Mouse (Mus musculus) embryonic facial prominence, embryonic 15.5 days (tissue): ENCODE measurements around the gene Cyb561d2. TPM values are rescaled to one million over a fixed set of nuclear protein-coding genes. Genes with fewer than 3 reads are reported as not detected.

Source experiments
- ATAC-seq: fragments of 200-750 bp; cut with Nextera tagmentation; 2 replicates; pipeline ENCODE4 v1.8.0; 2017; ENCODE audit warnings: low read depth, moderate TSS enrichment; ENCODE audit not compliant: insufficient number of reproducible peaks, low FRiP score, low TSS enrichment
- H3K27ac ChIP-seq: fragments of 300-500 bp; sonication (generic); replicated peaks from 2 replicates; pipeline ENCODE4 v1.5.1; 2015; ENCODE audit warnings: mild to moderate bottlenecking, inconsistent platforms
- H3K27me3 ChIP-seq: fragments of 300-500 bp; sonication (generic); 2 replicates; pipeline ENCODE4 v1.6.1; 2015; ENCODE audit warnings: inconsistent platforms
- H3K36me3 ChIP-seq: fragments of 300-500 bp; sonication (generic); 2 replicates; pipeline ENCODE4 v1.6.1; 2015; ENCODE audit warnings: mild to moderate bottlenecking, inconsistent platforms
- H3K4me1 ChIP-seq: fragments of 300-500 bp; sonication (generic); 2 replicates; pipeline ENCODE4 v1.6.1; 2015; ENCODE audit warnings: inconsistent platforms
- H3K4me2 ChIP-seq: fragments of 300-500 bp; sonication (generic); replicated peaks from 2 replicates; pipeline ENCODE4 v1.6.1; 2015; ENCODE audit warnings: mild to moderate bottlenecking, inconsistent platforms
- H3K4me3 ChIP-seq: fragments of 300-500 bp; sonication (generic); replicated peaks from 2 replicates; pipeline ENCODE4 v1.5.1; 2015; ENCODE audit warnings: mild to moderate bottlenecking, inconsistent platforms
- H3K9ac ChIP-seq: fragments of 300-500 bp; sonication (generic); 2 replicates; pipeline ENCODE4 v1.6.1; 2015; ENCODE audit warnings: inconsistent platforms
- H3K9me3 ChIP-seq: fragments of 300-500 bp; sonication (generic); replicated peaks from 2 replicates; pipeline ENCODE4 v1.6.1; 2016; ENCODE audit warnings: inconsistent platforms
- WGBS: fragments of 180-500 bp; shearing (Covaris S2); methylation state at CpG from one replicate; pipeline ENCODE4 v1.1.7; 2015; 5-methylcytosine and 5-hydroxymethylcytosine counted together
- polyA plus RNA-seq: library from polyadenylated mRNA; unstranded; fragments of >200 nt; fragmentation: Nextera tagmentation; extraction: Ambion mirVana; gene quantifications from 2 replicates; pipeline ENCODE4 v1.2.1, GENCODE M21; 2015

Gene Cyb561d2
- polyA plus RNA-seq: 26.4 and 26.8 TPM in 2 replicates

DNA sequence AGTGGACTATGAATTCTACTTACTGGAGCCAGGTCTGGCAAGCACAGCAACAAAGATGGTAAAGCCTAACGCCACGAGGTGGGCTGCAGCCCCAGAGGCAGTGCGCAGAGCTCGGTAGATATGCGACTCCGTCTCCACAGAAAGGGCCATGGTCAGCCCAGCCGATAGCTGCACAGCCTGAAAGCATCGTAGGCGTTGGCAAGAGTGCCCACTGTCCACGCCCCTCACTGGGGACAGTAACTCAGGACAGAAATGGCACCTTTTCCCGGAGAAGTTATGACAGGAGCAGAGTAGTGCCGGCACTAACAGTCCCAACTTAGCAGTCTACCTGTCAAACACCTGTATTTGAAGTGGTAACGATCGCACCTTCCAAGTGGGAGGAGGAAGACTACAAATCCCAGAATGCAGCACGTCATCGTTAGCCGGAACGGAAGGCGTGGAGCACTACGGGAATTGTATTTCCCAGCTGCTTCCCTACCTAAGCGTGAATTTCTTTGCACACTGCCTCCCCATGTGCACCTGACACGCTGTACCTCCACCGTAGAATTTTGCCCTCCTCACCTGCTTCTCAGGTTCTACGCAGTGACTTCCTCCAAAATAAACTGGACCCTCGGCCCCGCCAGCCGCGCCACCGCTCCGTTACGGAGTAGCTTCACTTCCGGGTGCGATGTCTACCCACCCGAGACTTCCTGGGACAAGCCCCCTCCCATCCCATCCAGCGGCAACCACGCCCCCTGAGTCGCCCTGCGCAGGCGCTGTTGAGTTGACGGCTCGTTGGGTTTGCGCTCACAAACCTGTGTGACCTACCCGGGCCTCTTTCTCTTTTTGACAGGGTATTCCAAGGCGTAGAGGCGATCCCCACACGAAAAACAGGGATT is at the start of gene Cyb561d2, which contains the start of gene Nprl2:
Cyb561d2 (minus strand) TSS at position 720 of the 878 bp plus-strand sequence.
Nprl2 (plus strand) TSS at position 753 of the 878 bp plus-strand sequence.
- ATAC-seq: peak; percentile 85

DNA sequence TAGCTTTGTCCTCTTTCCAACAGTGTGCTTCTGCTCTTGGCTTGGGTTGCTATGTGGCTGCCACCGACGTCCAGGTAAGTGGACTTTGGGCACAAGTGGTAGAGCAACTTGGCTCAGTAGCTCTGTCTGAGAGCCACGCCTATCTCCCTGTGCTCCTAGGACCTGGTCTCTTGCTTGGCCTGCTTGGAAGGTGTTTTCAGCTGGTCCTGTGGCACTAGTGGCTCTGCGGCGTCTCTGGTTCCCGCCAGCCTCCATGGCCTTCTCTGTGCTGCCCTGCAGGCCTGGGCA is 48.7 kb upstream of the Cyb561d2 start:
- Histone ChIP-seq H3K27ac (no peak overlapping the region), H3K27me3 (no peaks in the 10 kb centered on the region), H3K4me3 (no peak overlapping the region), H3K4me2 (no peak overlapping the region), H3K9ac (no peak overlapping the region), H3K4me1 (peaks cover 16% of the 10 kb centered on the region), H3K9me3 (no peaks in the 10 kb centered on the region), H3K36me3 (peaks cover 55% of the 10 kb centered on the region)
- WGBS: 95% methylated on average over 6 of the region's 6 CpGs
- no peak for ATAC-seq

More for the DNA sequence above, at the start of gene Cyb561d2, which contains the start of gene Nprl2:
- peak within 1 kb of the TSS; percentile 81 for H3K4me3 ChIP-seq
- no peaks in the 10 kb centered on the region for H3K27me3 ChIP-seq
- H3K9me3 ChIP-seq: no peaks in the 10 kb centered on the region
- peaks cover 56% of the 10 kb centered on the region for H3K36me3 ChIP-seq
- peak within 1 kb of the TSS; percentile 59 for H3K9ac ChIP-seq
- WGBS: under 1% methylated on average over 46 of the region's 46 CpGs
- H3K27ac ChIP-seq: peak within 1 kb of the TSS; percentile 75
- H3K4me2 ChIP-seq: peak within 1 kb of the TSS; percentile 91
- peaks cover 37% of the 10 kb centered on the region for H3K4me1 ChIP-seq

DNA sequence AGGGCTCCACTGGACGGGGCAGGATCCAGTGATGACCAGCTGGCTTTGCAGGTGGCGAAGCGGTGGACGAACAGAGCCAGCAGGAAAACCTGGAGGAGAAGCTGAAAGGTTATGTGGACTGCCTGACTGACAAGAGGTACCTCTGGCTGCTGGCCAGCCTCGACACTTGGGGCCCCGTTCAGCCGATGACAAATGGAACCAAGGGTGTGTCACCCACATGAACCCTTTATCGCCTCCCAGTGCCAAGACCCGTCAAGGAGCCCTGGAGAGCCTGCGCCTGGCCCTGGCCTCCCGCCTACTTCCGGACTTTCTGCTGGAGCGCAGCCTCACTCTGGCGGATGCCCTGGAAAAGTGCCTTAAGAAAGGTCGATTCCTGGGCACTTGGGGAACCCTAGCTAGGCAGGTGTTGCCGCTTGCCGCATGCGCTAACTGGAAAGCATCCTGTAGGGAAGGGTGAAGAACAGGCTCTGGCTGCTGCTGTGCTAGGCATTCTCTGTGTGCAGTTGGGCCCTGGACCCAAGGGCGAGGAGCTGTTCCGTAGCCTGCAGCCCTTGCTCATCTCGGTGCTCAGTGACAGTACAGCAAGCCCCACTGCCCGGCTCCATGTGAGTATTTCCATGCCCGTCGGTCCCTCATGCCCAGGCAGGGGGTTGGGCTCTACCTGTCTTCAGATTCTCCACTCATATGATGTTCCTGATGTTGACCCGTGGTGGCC is 48.2 kb upstream of the Cyb561d2 start:
- WGBS: 87% methylated on average over 25 of the region's 25 CpGs
- Histone ChIP-seq H3K9me3 (no peaks in the 10 kb centered on the region), H3K9ac (no peak overlapping the region), H3K36me3 (peaks cover 55% of the 10 kb centered on the region), H3K4me3 (no peak overlapping the region), H3K4me2 (no peak overlapping the region), H3K27ac (no peak overlapping the region), H3K4me1 (peaks cover 16% of the 10 kb centered on the region), H3K27me3 (no peaks in the 10 kb centered on the region)
- no peak for ATAC-seq

GRCm38 (mm10) chr9:107587833-107588639 is 46.0 kb upstream of the Cyb561d2 start:
- Histone ChIP-seq H3K9me3 (no peaks in the 10 kb centered on the region), H3K36me3 (peaks cover 47% of the 10 kb centered on the region), H3K27ac (peak overlapping the region; percentile 48; the same call in 1 of the 2 replicates), H3K9ac (peak overlapping the region; percentile 44), H3K4me2 (peak overlapping the region; percentile 85), H3K4me3 (peak overlapping the region; percentile 74), H3K27me3 (no peaks in the 10 kb centered on the region), H3K4me1 (peaks cover 16% of the 10 kb centered on the region)
- no peak for ATAC-seq
- 3% methylated on average over 33 of the region's 33 CpGs for WGBS

DNA sequence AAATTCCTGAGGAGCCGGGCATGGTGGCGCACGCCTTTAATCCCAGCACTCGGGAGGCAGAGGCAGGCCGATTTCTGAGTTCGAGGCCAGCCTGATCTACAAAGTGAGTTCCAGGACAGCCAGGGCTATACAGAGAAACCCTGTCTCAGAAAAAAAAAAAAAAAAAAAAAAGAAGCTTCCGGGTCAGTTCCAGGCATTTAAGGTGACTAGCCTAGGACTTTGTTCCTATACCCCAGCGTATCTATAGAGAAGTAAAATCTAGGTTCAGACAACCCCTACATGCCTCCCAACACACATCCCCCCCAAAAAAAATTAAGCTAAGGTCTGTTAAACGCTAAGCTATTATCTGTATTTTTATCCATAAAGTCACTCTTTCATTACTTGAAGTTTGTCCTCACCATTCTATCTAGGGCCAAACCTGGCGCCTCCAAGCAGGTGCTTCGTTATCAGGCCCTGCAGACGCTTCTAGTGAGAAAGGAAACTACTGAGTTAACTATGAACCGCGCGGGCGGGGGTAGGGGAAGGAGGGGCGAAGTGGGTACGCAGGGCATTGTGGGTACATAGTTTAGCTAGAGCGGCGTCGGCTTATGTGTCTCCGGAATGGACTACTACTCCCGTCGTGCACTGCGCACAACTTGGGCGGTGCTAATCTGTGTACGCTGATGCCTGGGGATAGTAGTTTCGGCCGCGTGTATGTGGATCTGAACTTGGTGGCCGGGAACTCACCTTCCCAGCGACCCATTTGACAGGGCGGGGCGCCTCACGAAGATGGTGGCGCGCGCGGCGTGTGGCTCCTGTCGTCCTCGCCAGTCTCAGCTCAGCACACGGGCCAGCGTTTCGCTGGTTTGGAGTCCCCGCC is 45.2 kb upstream of the Cyb561d2 start, which contains the start of gene Ifrd2:
Ifrd2 (plus strand) TSS at position 669 of the 859 bp plus-strand sequence.
- 14% methylated on average over 46 of the region's 46 CpGs for WGBS
- H3K27ac ChIP-seq: peak within 1 kb of the TSS; percentile 48; the same call in 1 of the 2 replicates

GRCm38 (mm10) chr9:107586504-107586903 is 44.5 kb upstream of the Cyb561d2 start:
- Histone ChIP-seq H3K9ac (no peak overlapping the region), H3K4me3 (no peak overlapping the region), H3K4me1 (peaks cover 28% of the 10 kb centered on the region), H3K27ac (no peak overlapping the region), H3K27me3 (no peaks in the 10 kb centered on the region), H3K4me2 (no peak overlapping the region), H3K36me3 (peaks cover 37% of the 10 kb centered on the region), H3K9me3 (no peaks in the 10 kb centered on the region)
- 89% methylated on average over 5 of the region's 5 CpGs for WGBS
- no peak for ATAC-seq

More for the DNA sequence above, 45.2 kb upstream of the Cyb561d2 start, which contains the start of gene Ifrd2:
- peak; percentile 98 for ATAC-seq
- peak within 1 kb of the TSS; percentile 74 for H3K4me3 ChIP-seq
- H3K4me2 ChIP-seq: peak within 1 kb of the TSS; percentile 85
- peak within 1 kb of the TSS; percentile 44 for H3K9ac ChIP-seq
- H3K27me3 ChIP-seq: no peaks in the 10 kb centered on the region
- peaks cover 44% of the 10 kb centered on the region for H3K36me3 ChIP-seq
- no peaks in the 10 kb centered on the region for H3K9me3 ChIP-seq
- peaks cover 22% of the 10 kb centered on the region for H3K4me1 ChIP-seq

DNA sequence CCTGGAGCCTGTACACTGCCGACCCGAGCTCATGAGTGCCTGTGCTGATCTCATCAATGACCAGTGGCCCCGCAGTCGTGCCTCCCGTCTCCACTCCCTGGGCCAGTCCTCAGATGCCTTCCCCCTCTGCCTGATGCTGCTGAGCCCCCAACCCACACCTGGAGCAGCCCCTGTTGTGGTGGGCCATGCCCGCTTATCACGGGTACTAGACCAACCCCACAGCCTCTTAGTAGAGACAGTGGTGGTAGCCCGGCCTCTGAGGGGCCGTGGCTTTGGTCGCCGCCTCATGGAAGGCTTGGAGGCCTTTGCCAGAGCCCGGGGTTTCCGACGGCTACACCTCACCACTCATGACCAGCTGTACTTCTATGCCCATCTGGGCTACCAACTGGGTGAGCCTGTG is 41.2 kb upstream of the Cyb561d2 start:
- Histone ChIP-seq H3K9me3 (no peaks in the 10 kb centered on the region), H3K4me1 (peaks cover 41% of the 10 kb centered on the region), H3K27me3 (no peaks in the 10 kb centered on the region), H3K9ac (no peak overlapping the region), H3K4me2 (no peak overlapping the region), H3K4me3 (no peak overlapping the region), H3K36me3 (peaks cover 16% of the 10 kb centered on the region), H3K27ac (no peak overlapping the region)
- WGBS: 90% methylated on average over 14 of the region's 14 CpGs
- ATAC-seq: no peak

GRCm38 (mm10) chr9:107582509-107583062 is 40.6 kb upstream of the Cyb561d2 start:
- Histone ChIP-seq H3K4me2 (no peak overlapping the region), H3K9me3 (no peaks in the 10 kb centered on the region), H3K4me1 (peaks cover 44% of the 10 kb centered on the region), H3K27ac (no peak overlapping the region), H3K36me3 (peaks cover 16% of the 10 kb centered on the region), H3K27me3 (no peaks in the 10 kb centered on the region), H3K4me3 (no peak overlapping the region), H3K9ac (no peak overlapping the region)
- whole genome bisulfite sequencing: 85% methylated on average over 7 of the region's 7 CpGs
- ATAC-seq: no peak

- H3K27ac ChIP-seq: peak overlapping the region; percentile 97
- H3K4me2 ChIP-seq: peak overlapping the region; percentile 73
- H3K36me3 ChIP-seq: peaks cover 16% of the 10 kb centered on the region
- H3K27me3 ChIP-seq: no peaks in the 10 kb centered on the region
- peak overlapping the region; percentile 68 for H3K9ac ChIP-seq
- H3K4me3 ChIP-seq: peak overlapping the region; percentile 65
- no peaks in the 10 kb centered on the region for H3K9me3 ChIP-seq
- ATAC-seq: no peak
- H3K4me1 ChIP-seq: peaks cover 54% of the 10 kb centered on the region
- WGBS: 66% methylated on average over 4 of the region's 4 CpGs
These were observed 39.6 kb upstream of the Cyb561d2 start for GRCm38 (mm10) chr9:107581584-107581983.
